7 mouse cellular contexts compared by ENCODE assay signal in genomic region chr7:65692883-65693282, GRCm38 (mm10). TPM values are rescaled to one million over a fixed set of nuclear protein-coding genes. Genes with fewer than 3 reads are reported as not detected.
DNase-seq lines count a peak whose midpoint lies in the region; ATAC-seq and TF ChIP-seq lines count a peak whose summit lies in the region.

No protein-coding gene starts in this region.

- peaks cover 32% of the 10 kb centered on the region for H3K36me3 ChIP-seq in E14TG2a.4 (ENCODE audit: insufficient read depth, low read length)
- peaks cover 34% of the 10 kb centered on the region for H3K36me3 ChIP-seq in hindbrain, embryonic 10.5 days
- H3K36me3 ChIP-seq in limb, embryonic 11.5 days (ENCODE audit: control insufficient read depth, insufficient read depth, low read length) = peaks cover 3% of the 10 kb centered on the region; the same call in 1 of the 2 replicates
- peaks cover 19% of the 10 kb centered on the region for H3K36me3 ChIP-seq in midbrain, embryonic 12.5 days

- peaks cover 44% of the 10 kb centered on the region for H3K4me1 ChIP-seq in E14TG2a.4 (replicated peaks; ENCODE audit: low read depth, low read length)
- H3K4me1 ChIP-seq in hindbrain, embryonic 10.5 days (replicated peaks) = peaks cover 20% of the 10 kb centered on the region
- H3K4me1 ChIP-seq in limb, embryonic 11.5 days (ENCODE audit: control insufficient read depth, insufficient read depth, low read length) = peaks cover 8% of the 10 kb centered on the region
- peaks cover 16% of the 10 kb centered on the region for H3K4me1 ChIP-seq in midbrain, embryonic 12.5 days

- no peaks in the 10 kb centered on the region for H3K9me3 ChIP-seq in E14TG2a.4 (ENCODE audit: low read length)
- H3K9me3 ChIP-seq in hindbrain, embryonic 10.5 days = no peaks in the 10 kb centered on the region
- no peaks in the 10 kb centered on the region for H3K9me3 ChIP-seq in limb, embryonic 11.5 days (ENCODE audit: control insufficient read depth, low read length)
- H3K9me3 ChIP-seq in midbrain, embryonic 12.5 days = no peaks in the 10 kb centered on the region

- ATAC-seq in CD4-positive, CD25-positive, alpha-beta regulatory T cell, adult 4 months = peak; percentile 9
- ATAC-seq in limb, embryonic 11.5 days (ENCODE audit: insufficient number of reproducible peaks, low FRiP score, low TSS enrichment, low read depth) = peak; percentile 22; the same call in 1 of the 2 replicates
- ATAC-seq in midbrain, embryonic 12.5 days (ENCODE audit: low FRiP score, low read depth) = no peak; the same call in 1 of the 2 replicates

- under 1% methylated on average over 10 of the region's 10 CpGs for WGBS in hindbrain, embryonic 10.5 days
- WGBS in limb, embryonic 11.5 days = 2% methylated on average over 10 of the region's 10 CpGs
- 3% methylated on average over 10 of the region's 10 CpGs for WGBS in midbrain, embryonic 12.5 days

- peak overlapping the region; percentile 96 for H3K27ac ChIP-seq in hindbrain, embryonic 10.5 days
- H3K27ac ChIP-seq in limb, embryonic 11.5 days (replicated peaks; ENCODE audit: low read depth, low read length) = no peak overlapping the region
- peak overlapping the region; percentile 76; the same call in 1 of the 2 replicates for H3K27ac ChIP-seq in midbrain, embryonic 12.5 days (replicated peaks)

- peak overlapping the region; percentile 87 for H3K4me3 ChIP-seq in E14TG2a.4 (replicated peaks; ENCODE audit: low read length)
- H3K4me3 ChIP-seq in hindbrain, embryonic 10.5 days = peak overlapping the region; percentile 91
- peak overlapping the region; percentile 77 for H3K4me3 ChIP-seq in limb, embryonic 11.5 days (ENCODE audit: low read depth, low read length)
- peak overlapping the region; percentile 89 for H3K4me3 ChIP-seq in midbrain, embryonic 12.5 days

- peak overlapping the region; percentile 51 for H3K4me2 ChIP-seq in limb, embryonic 11.5 days (ENCODE audit: low read depth, severe bottlenecking)
- peak overlapping the region; percentile 65 for H3K4me2 ChIP-seq in midbrain, embryonic 12.5 days (replicated peaks)

- no peak for DNase-seq in hindbrain, embryonic 10.5 days (ENCODE audit: low spot score)
- DNase-seq in limb, embryonic 11.5 days (ENCODE audit: low spot score) = no peak
- DNase-seq in embryo, embryonic 9.5 days (ENCODE audit: extremely low spot score) = no peak
- no peak for DNase-seq in spleen, adult 18-20 months

- H3K9ac ChIP-seq in limb, embryonic 11.5 days (ENCODE audit: low read length) = peak overlapping the region; percentile 77; the same call in 1 of the 2 replicates
- H3K9ac ChIP-seq in midbrain, embryonic 12.5 days (replicated peaks) = peak overlapping the region; percentile 82

- no peaks in the 10 kb centered on the region for H3K27me3 ChIP-seq in E14TG2a.4 (ENCODE audit: insufficient read depth, low read length)
- no peaks in the 10 kb centered on the region for H3K27me3 ChIP-seq in hindbrain, embryonic 10.5 days (ENCODE audit: insufficient read depth, poor library complexity, severe bottlenecking)
- no peaks in the 10 kb centered on the region for H3K27me3 ChIP-seq in limb, embryonic 11.5 days (ENCODE audit: control insufficient read depth, insufficient read depth, low read length)
- H3K27me3 ChIP-seq in midbrain, embryonic 12.5 days = no peaks in the 10 kb centered on the region

- no peak for TF ChIP-seq CTCF in E14TG2a.4 (conservative IDR thresholded peaks at IDR 0.05; ENCODE audit: low read length)

RNA-seq across cellular contexts. Expression of gene Tm2d3, which starts 1.9 kb away (rescaled TPM):
- polyA plus RNA-seq in CD4-positive, CD25-positive, alpha-beta regulatory T cell, adult 4 months (2017; shearing (Covaris generic)) = 100 to 1,000 TPM in 1 of 2 experiments, 10 to 100 TPM in 1; 95.8 to 117 TPM
- polyA plus RNA-seq in hindbrain, embryonic 10.5 days (2016; fragmentation: Nextera tagmentation; extraction: Ambion mirVana) = 80.0 and 81.1 TPM in 2 replicates
- polyA plus RNA-seq in limb, embryonic 11.5 days (2014; fragmentation: Nextera tagmentation; extraction: Ambion mirVana) = 68.3 and 68.5 TPM in 2 replicates
- polyA plus RNA-seq in midbrain, embryonic 12.5 days (2016; fragmentation: Nextera tagmentation; extraction: Ambion mirVana) = 67.0 and 71.1 TPM in 2 replicates

RNA-seq across cellular contexts. Expression of gene Tarsl2, which starts 48.2 kb away (rescaled TPM):
- polyA plus RNA-seq in CD4-positive, CD25-positive, alpha-beta regulatory T cell, adult 4 months (2017; shearing (Covaris generic)) = 1 to 10 TPM; 1.6 to 2.3 TPM
- 6.3 and 7.3 TPM in 2 replicates for polyA plus RNA-seq in hindbrain, embryonic 10.5 days (2016; fragmentation: Nextera tagmentation; extraction: Ambion mirVana)
- polyA plus RNA-seq in limb, embryonic 11.5 days (2014; fragmentation: Nextera tagmentation; extraction: Ambion mirVana) = 8.4 and 10.0 TPM in 2 replicates
- polyA plus RNA-seq in midbrain, embryonic 12.5 days (2016; fragmentation: Nextera tagmentation; extraction: Ambion mirVana) = 11.6 and 11.8 TPM in 2 replicates
